Mouse (Mus musculus): ENCODE measurements at regions not wholly inside any gene's neighbourhood (a gene's known extent, or its start where the extent isn't known, plus 50 kb on each side); places are given as distances from the start of the nearest gene placed in this dataset.

GRCm38 (mm10) chr4:22997198-22997985 is 509.2 kb upstream of the Pou3f2 start:
- H3K4me3 ChIP-seq: no peak overlapping the region
- peaks cover 20% of the 10 kb centered on the region for H3K4me1 ChIP-seq (replicated peaks)
- H3K36me3 ChIP-seq: no peaks in the 10 kb centered on the region
- no peak overlapping the region for H3K9ac ChIP-seq
- 16% methylated on average over 4 of the region's 4 CpGs for WGBS
- no peaks in the 10 kb centered on the region for H3K9me3 ChIP-seq
- H3K27me3 ChIP-seq: no peaks in the 10 kb centered on the region
- ATAC-seq (ENCODE audit: low read depth): peak; percentile 40
- H3K27ac ChIP-seq (replicated peaks): no peak overlapping the region
- no peak overlapping the region for H3K4me2 ChIP-seq

GRCm38 (mm10) chr4:22986763-22987468 is 498.8 kb upstream of the Pou3f2 start:
- no peaks in the 10 kb centered on the region for H3K36me3 ChIP-seq
- WGBS: 2% methylated on average over 4 of the region's 4 CpGs
- H3K4me1 ChIP-seq (replicated peaks): peaks cover 7% of the 10 kb centered on the region
- no peaks in the 10 kb centered on the region for H3K9me3 ChIP-seq
- H3K4me3 ChIP-seq: no peak overlapping the region
- no peaks in the 10 kb centered on the region for H3K27me3 ChIP-seq
- H3K9ac ChIP-seq: no peak overlapping the region
- ATAC-seq (ENCODE audit: low read depth): no peak
- H3K4me2 ChIP-seq: no peak overlapping the region
- H3K27ac ChIP-seq (replicated peaks): no peak overlapping the region

GRCm38 (mm10) chr4:22973585-22974116 is 485.5 kb upstream of the Pou3f2 start:
- no peaks in the 10 kb centered on the region for H3K9me3 ChIP-seq

GRCm38 (mm10) chr4:22972784-22973584 is 484.8 kb upstream of the Pou3f2 start:
- ATAC-seq (ENCODE audit: low read depth): no peak
- Histone ChIP-seq H3K27ac (replicated peaks) (no peak overlapping the region), H3K4me1 (replicated peaks) (peaks cover 11% of the 10 kb centered on the region), H3K4me3 (no peak overlapping the region), H3K4me2 (no peak overlapping the region), H3K9ac (no peak overlapping the region), H3K9me3 (no peaks in the 10 kb centered on the region), H3K36me3 (no peaks in the 10 kb centered on the region), H3K27me3 (no peaks in the 10 kb centered on the region)
- WGBS: 47% methylated on average over 11 of the region's 11 CpGs

More at GRCm38 (mm10) chr4:22973585-22974116, 485.5 kb upstream of the Pou3f2 start:
- no peak overlapping the region for H3K4me2 ChIP-seq
- no peak for ATAC-seq (ENCODE audit: low read depth)
- H3K9ac ChIP-seq: no peak overlapping the region
- H3K27me3 ChIP-seq: no peaks in the 10 kb centered on the region
- no peak overlapping the region for H3K4me3 ChIP-seq
- peaks cover 11% of the 10 kb centered on the region for H3K4me1 ChIP-seq (replicated peaks)
- no peaks in the 10 kb centered on the region for H3K36me3 ChIP-seq
- WGBS: 62% methylated on average over 4 of the region's 4 CpGs
- no peak overlapping the region for H3K27ac ChIP-seq (replicated peaks)

- Histone ChIP-seq H3K4me2 (no peak overlapping the region), H3K27ac (replicated peaks) (no peak overlapping the region)
Measured at GRCm38 (mm10) chr4:22971127-22971526, 483.0 kb upstream of the Pou3f2 start.

GRCm38 (mm10) chr4:22970495-22970894 is 482.3 kb upstream of the Pou3f2 start:
- 0% methylated on average over 5 of the region's 5 CpGs for WGBS
- ATAC-seq (ENCODE audit: low read depth): peak; percentile 53; the same call in 1 of the 2 replicates

More at GRCm38 (mm10) chr4:22971127-22971526, 483.0 kb upstream of the Pou3f2 start:
- H3K4me1 ChIP-seq (replicated peaks): peaks cover 11% of the 10 kb centered on the region
- H3K9ac ChIP-seq: no peak overlapping the region
- no peaks in the 10 kb centered on the region for H3K9me3 ChIP-seq
- no peaks in the 10 kb centered on the region for H3K27me3 ChIP-seq
- no peaks in the 10 kb centered on the region for H3K36me3 ChIP-seq
- H3K4me3 ChIP-seq: no peak overlapping the region
- ATAC-seq (ENCODE audit: low read depth): peak; percentile 86
- WGBS: 18% methylated on average over 2 of the region's 2 CpGs

DNA sequence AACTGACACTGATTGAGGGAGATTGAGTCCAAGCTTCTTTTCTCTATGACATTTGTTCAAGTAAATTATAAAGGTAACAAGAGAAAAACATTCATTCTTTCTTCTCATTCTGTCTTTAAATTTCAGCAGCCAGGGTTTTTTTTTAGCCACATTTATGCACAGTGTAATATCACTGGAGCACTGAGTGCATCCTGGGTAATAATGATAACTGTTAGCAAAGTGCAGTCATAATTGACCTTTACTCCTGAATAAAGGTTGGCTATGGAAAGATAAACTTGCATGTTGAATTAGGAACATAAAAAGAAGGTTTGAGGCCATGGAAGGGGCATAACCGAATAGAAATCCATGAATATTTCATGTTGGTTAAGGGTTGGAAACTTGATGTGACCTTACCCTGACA is 461.3 kb upstream of the Pou3f2 start:
- H3K4me3 ChIP-seq: no peak overlapping the region
- no peaks in the 10 kb centered on the region for H3K9me3 ChIP-seq
- H3K27me3 ChIP-seq: no peaks in the 10 kb centered on the region
- no peak for ATAC-seq (ENCODE audit: low read depth)
- peaks cover 13% of the 10 kb centered on the region for H3K4me1 ChIP-seq (replicated peaks)
- no peaks in the 10 kb centered on the region for H3K36me3 ChIP-seq
- no peak overlapping the region for H3K9ac ChIP-seq
- H3K27ac ChIP-seq (replicated peaks): no peak overlapping the region
- WGBS: 53% methylated on average over 1 of the region's 1 CpGs
- no peak overlapping the region for H3K4me2 ChIP-seq

More at GRCm38 (mm10) chr4:22970495-22970894, 482.3 kb upstream of the Pou3f2 start:
- Histone ChIP-seq H3K4me1 (replicated peaks) (peaks cover 11% of the 10 kb centered on the region), H3K36me3 (no peaks in the 10 kb centered on the region), H3K27me3 (no peaks in the 10 kb centered on the region), H3K4me2 (no peak overlapping the region), H3K9me3 (no peaks in the 10 kb centered on the region), H3K27ac (replicated peaks) (no peak overlapping the region), H3K9ac (no peak overlapping the region), H3K4me3 (no peak overlapping the region)

- Histone ChIP-seq H3K36me3 (no peaks in the 10 kb centered on the region), H3K27me3 (no peaks in the 10 kb centered on the region), H3K4me1 (replicated peaks) (peaks cover 13% of the 10 kb centered on the region), H3K9me3 (no peaks in the 10 kb centered on the region), H3K27ac (replicated peaks) (no peak overlapping the region), H3K9ac (no peak overlapping the region), H3K4me2 (no peak overlapping the region), H3K4me3 (no peak overlapping the region)
- WGBS: 95% methylated on average over 4 of the region's 4 CpGs
- no peak for ATAC-seq (ENCODE audit: low read depth)
Measured at GRCm38 (mm10) chr4:22948880-22949279, 460.7 kb upstream of the Pou3f2 start.

- H3K9me3 ChIP-seq: no peaks in the 10 kb centered on the region
- no peaks in the 10 kb centered on the region for H3K36me3 ChIP-seq
- H3K4me2 ChIP-seq: 0 out of 2 replicates have a peak overlapping the region, but pooled peaks have one; percentile 24
- H3K27ac ChIP-seq (replicated peaks): no peak overlapping the region
- peaks cover 13% of the 10 kb centered on the region for H3K4me1 ChIP-seq (replicated peaks)
- H3K9ac ChIP-seq: no peak overlapping the region
- WGBS: 30% methylated on average over 7 of the region's 7 CpGs
- ATAC-seq (ENCODE audit: low read depth): peak; percentile 91
- no peak overlapping the region for H3K4me3 ChIP-seq
- no peaks in the 10 kb centered on the region for H3K27me3 ChIP-seq
Measured at GRCm38 (mm10) chr4:22946788-22947406, 458.7 kb upstream of the Pou3f2 start.

DNA sequence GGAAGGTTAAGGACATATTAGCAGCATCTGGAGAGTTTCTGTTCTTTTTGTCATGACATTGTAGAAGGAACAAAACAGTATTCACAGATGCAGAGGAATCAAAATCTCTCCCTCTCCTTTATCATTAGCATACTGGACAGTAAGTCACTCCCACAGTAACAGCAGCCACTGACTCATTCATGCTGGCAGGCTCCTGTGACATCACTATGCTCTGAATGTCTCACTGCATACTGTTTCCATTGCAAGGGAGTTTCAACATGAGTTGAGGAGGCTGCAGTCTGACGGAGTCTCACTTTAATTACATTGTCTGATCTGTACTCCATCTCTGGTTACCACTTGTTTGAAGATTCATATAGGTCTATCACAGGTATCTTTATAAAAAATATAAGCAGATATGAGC is 450.1 kb upstream of the Pou3f2 start:
- WGBS: 80% methylated on average over 1 of the region's 1 CpGs
- no peak overlapping the region for H3K9ac ChIP-seq
- H3K27ac ChIP-seq (replicated peaks): no peak overlapping the region
- ATAC-seq (ENCODE audit: low read depth): no peak
- H3K27me3 ChIP-seq: no peaks in the 10 kb centered on the region
- no peak overlapping the region for H3K4me2 ChIP-seq
- H3K9me3 ChIP-seq: no peaks in the 10 kb centered on the region
- no peaks in the 10 kb centered on the region for H3K36me3 ChIP-seq
- no peak overlapping the region for H3K4me3 ChIP-seq
- no peaks in the 10 kb centered on the region for H3K4me1 ChIP-seq (replicated peaks)

GRCm38 (mm10) chr4:22924181-22924580 is 436.0 kb upstream of the Pou3f2 start:
- Histone ChIP-seq H3K36me3 (no peaks in the 10 kb centered on the region), H3K4me1 (replicated peaks) (no peaks in the 10 kb centered on the region), H3K4me3 (no peak overlapping the region), H3K9me3 (no peaks in the 10 kb centered on the region), H3K27ac (replicated peaks) (no peak overlapping the region), H3K9ac (no peak overlapping the region), H3K4me2 (no peak overlapping the region), H3K27me3 (no peaks in the 10 kb centered on the region)
- WGBS: 91% methylated on average over 8 of the region's 8 CpGs
- no peak for ATAC-seq (ENCODE audit: low read depth)

All from neural tube, embryonic 13.5 days (tissue).